Mouse (Mus musculus): ENCODE measurements at regions not wholly inside any gene's neighbourhood (a gene's known extent, or its start where the extent isn't known, plus 50 kb on each side); places are given as distances from the start of the nearest gene placed in this dataset.

DNA sequence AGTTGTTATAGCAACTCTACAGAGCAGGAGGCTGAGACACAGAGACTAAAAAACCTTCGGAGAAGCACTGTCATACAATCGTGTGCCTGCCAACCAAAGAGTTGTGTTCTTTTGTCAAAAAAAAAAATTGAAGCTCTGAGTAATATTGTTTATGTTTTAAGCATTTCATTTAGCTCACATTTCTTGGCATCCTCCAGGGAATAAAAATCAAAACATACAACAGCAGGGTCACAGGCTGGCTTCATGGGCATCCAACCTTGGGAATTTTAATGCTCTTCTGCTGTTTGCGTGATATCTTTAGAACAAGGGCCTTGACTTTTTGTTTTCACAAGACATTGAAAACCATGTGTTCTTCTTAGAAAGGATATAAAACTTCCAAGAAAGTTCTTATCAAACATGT is 152.9 kb upstream of the Cxcl12 start:
- no peaks in the 10 kb centered on the region for H3K4me1 ChIP-seq (replicated peaks; ENCODE audit: control insufficient read depth, insufficient read depth, low read length)
- no peaks in the 10 kb centered on the region for H3K27me3 ChIP-seq (ENCODE audit: control insufficient read depth, insufficient read depth, low read depth, low read length)
- no peaks in the 10 kb centered on the region for H3K36me3 ChIP-seq (ENCODE audit: control insufficient read depth, insufficient read depth, low read length)
- no peak overlapping the region for H3K4me2 ChIP-seq (ENCODE audit: low read depth, low read length)
- no peak overlapping the region for H3K27ac ChIP-seq (ENCODE audit: low read length)
- no peak for ATAC-seq (ENCODE audit: low read depth)
- 67% methylated on average over 3 of the region's 3 CpGs for WGBS
- no peak overlapping the region for H3K9ac ChIP-seq (ENCODE audit: low read length)
- H3K4me3 ChIP-seq (ENCODE audit: low read length) = no peak overlapping the region
- H3K9me3 ChIP-seq (ENCODE audit: control insufficient read depth, low read length) = no peaks in the 10 kb centered on the region

DNA sequence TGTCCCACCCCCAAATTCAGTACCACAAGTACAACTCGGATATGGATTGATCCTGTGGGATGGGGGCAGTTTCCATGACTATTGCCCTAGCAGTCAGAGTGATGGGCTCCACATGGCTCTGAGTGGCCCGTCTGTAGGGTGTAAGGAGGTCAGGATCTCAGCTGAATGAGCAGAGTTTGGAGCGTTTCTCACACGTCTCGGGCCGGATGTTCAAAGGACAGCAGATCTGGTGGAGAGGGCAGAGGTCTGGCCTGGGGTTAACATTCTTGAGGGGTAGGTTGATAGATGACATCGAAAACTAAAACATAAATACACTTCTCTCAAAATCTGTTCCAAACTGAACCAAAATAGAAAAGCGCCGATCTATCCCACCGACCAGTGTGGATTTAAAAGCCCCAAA is 146.5 kb upstream of the Cxcl12 start:
- no peak for ATAC-seq (ENCODE audit: low read depth)
- Histone ChIP-seq H3K36me3 (ENCODE audit: control insufficient read depth, insufficient read depth, low read length) (no peaks in the 10 kb centered on the region), H3K27ac (ENCODE audit: low read length) (no peak overlapping the region), H3K4me2 (ENCODE audit: low read depth, low read length) (no peak overlapping the region), H3K27me3 (ENCODE audit: control insufficient read depth, insufficient read depth, low read depth, low read length) (no peaks in the 10 kb centered on the region), H3K9ac (ENCODE audit: low read length) (no peak overlapping the region), H3K9me3 (ENCODE audit: control insufficient read depth, low read length) (no peaks in the 10 kb centered on the region), H3K4me3 (ENCODE audit: low read length) (no peak overlapping the region), H3K4me1 (replicated peaks; ENCODE audit: control insufficient read depth, insufficient read depth, low read length) (no peaks in the 10 kb centered on the region; the same call in 1 of the 2 replicates)
- 32% methylated on average over 10 of the region's 10 CpGs for WGBS

DNA sequence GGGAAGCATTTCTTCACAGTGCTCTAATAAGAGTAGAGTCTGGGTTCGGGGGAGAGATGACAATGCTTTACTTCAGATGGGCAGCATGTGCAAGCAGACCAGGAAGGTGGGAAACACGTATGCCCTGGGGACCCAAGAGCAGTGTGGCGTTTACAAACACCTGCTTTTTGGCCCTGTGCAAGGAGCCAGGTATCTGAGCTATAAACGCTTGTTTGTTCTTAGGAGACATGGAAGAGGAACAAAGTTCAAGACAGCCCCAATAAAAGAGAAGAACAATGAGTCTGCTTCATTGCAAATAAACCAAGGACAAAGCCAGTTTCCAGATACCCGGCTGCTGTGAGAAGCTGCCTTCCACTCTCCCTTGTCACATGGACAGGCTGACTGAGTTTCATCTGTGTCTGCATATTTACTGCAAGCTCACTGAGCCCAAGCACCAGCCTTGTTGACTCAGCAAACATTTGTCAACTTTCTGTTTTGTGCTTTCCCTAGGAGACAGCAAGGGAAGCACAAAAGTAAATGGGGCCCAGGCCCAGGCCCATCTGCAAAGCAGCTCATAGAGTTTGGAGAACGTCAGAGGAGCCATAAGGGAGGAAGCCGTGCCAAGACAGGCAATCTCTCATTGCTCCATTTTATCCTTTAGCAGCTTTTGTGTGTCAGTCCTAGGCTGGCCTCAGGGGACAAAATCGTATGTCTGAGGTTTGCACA is 136.1 kb upstream of the Cxcl12 start:
- Histone ChIP-seq H3K4me2 (ENCODE audit: low read depth, low read length) (no peak overlapping the region), H3K4me1 (replicated peaks; ENCODE audit: control insufficient read depth, insufficient read depth, low read length) (no peaks in the 10 kb centered on the region), H3K27me3 (ENCODE audit: control insufficient read depth, insufficient read depth, low read depth, low read length) (no peaks in the 10 kb centered on the region), H3K27ac (ENCODE audit: low read length) (no peak overlapping the region), H3K4me3 (ENCODE audit: low read length) (no peak overlapping the region), H3K36me3 (ENCODE audit: control insufficient read depth, insufficient read depth, low read length) (no peaks in the 10 kb centered on the region), H3K9me3 (ENCODE audit: control insufficient read depth, low read length) (no peaks in the 10 kb centered on the region), H3K9ac (ENCODE audit: low read length) (no peak overlapping the region)
- 39% methylated on average over 8 of the region's 8 CpGs for WGBS
- ATAC-seq (ENCODE audit: low read depth) = peak; percentile 36; the same call in 1 of the 2 replicates

DNA sequence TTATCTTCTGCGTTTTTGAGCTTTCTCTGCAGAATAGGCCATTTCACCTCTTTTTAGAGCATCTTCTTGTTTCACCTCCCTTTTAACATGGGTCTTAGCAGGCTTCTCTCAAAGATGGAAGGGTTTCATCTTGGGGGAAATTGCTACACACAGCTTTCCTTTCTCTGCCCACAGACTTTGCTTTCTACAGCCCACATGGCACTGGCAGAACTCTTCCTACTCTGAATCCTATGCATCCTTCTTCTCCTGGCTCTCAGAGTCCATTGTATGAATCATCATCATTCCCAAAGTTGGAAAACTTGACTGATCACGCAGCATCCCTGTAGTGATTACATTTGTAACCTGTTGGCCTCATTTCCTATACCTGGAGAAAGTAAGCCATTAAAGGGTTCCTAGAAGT is 124.6 kb upstream of the Cxcl12 start:
- Histone ChIP-seq H3K4me2 (ENCODE audit: low read depth, low read length) (no peak overlapping the region), H3K4me1 (replicated peaks; ENCODE audit: control insufficient read depth, insufficient read depth, low read length) (no peaks in the 10 kb centered on the region), H3K27me3 (ENCODE audit: control insufficient read depth, insufficient read depth, low read depth, low read length) (no peaks in the 10 kb centered on the region), H3K4me3 (ENCODE audit: low read length) (no peak overlapping the region), H3K36me3 (ENCODE audit: control insufficient read depth, insufficient read depth, low read length) (no peaks in the 10 kb centered on the region), H3K9me3 (ENCODE audit: control insufficient read depth, low read length) (no peaks in the 10 kb centered on the region), H3K27ac (ENCODE audit: low read length) (no peak overlapping the region), H3K9ac (ENCODE audit: low read length) (no peak overlapping the region)
- ATAC-seq (ENCODE audit: low read depth) = no peak
- 64% methylated on average over 2 of the region's 2 CpGs for WGBS

DNA sequence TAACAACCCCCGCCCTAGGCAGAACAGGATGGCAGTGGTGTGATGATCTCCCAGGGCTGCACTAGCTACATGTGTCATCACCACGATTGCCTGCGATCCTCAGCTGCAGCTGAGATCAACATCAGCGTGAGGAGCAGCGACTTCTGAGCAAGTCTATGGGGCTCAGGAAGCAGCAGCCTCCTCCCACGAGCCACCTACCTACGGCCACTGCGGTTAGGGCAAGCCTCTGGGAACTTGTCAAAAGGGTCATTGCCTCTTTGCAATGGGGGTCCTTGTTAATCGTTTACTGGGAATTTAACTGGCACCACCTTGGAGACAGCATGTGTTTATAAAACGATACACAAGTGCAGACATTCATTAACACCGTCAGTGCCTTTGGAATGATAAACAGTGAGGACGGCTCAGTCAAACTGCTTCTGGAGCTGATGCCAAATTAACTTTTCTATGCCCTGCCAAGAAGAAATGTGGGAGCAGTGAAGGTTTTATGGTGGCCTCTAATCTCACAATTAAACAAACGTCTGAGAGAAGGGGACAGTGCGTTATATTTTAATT is 118.8 kb upstream of the Cxcl12 start:
- no peaks in the 10 kb centered on the region for H3K27me3 ChIP-seq (ENCODE audit: control insufficient read depth, insufficient read depth, low read depth, low read length)
- H3K4me3 ChIP-seq (ENCODE audit: low read length) = no peak overlapping the region
- no peaks in the 10 kb centered on the region for H3K4me1 ChIP-seq (replicated peaks; ENCODE audit: control insufficient read depth, insufficient read depth, low read length)
- 28% methylated on average over 14 of the region's 14 CpGs for WGBS
- H3K36me3 ChIP-seq (ENCODE audit: control insufficient read depth, insufficient read depth, low read length) = no peaks in the 10 kb centered on the region
- no peak overlapping the region for H3K9ac ChIP-seq (ENCODE audit: low read length)
- H3K27ac ChIP-seq (ENCODE audit: low read length) = no peak overlapping the region
- ATAC-seq (ENCODE audit: low read depth) = no peak
- no peak overlapping the region for H3K4me2 ChIP-seq (ENCODE audit: low read depth, low read length)
- H3K9me3 ChIP-seq (ENCODE audit: control insufficient read depth, low read length) = no peaks in the 10 kb centered on the region

DNA sequence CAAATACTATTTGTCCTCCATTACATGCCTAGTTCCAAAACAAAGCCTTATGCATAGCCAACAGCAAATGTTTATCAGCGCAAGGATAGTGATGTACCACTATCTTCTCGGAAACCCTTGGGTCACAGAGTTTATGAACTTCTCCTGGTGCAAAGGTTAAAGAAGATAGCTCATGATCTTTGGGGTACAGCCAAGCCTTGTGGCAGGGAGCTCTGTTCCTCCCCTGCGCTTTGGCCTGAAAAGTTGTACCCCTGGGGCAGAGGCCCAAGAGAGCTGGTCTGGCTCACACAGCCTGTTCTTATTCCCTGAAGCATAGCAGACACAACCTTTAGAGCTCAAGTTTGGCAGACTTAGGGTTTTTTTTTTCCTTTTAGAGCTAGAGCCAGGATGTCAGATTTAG is 107.6 kb upstream of the Cxcl12 start:
- H3K27me3 ChIP-seq (ENCODE audit: control insufficient read depth, insufficient read depth, low read depth, low read length) = no peaks in the 10 kb centered on the region
- 76% methylated on average over 3 of the region's 3 CpGs for WGBS
- H3K36me3 ChIP-seq (ENCODE audit: control insufficient read depth, insufficient read depth, low read length) = no peaks in the 10 kb centered on the region
- H3K4me3 ChIP-seq (ENCODE audit: low read length) = no peak overlapping the region
- no peak overlapping the region for H3K27ac ChIP-seq (ENCODE audit: low read length)
- no peak overlapping the region for H3K9ac ChIP-seq (ENCODE audit: low read length)
- H3K4me1 ChIP-seq (replicated peaks; ENCODE audit: control insufficient read depth, insufficient read depth, low read length) = no peaks in the 10 kb centered on the region
- H3K4me2 ChIP-seq (ENCODE audit: low read depth, low read length) = no peak overlapping the region
- no peak for ATAC-seq (ENCODE audit: low read depth)
- no peaks in the 10 kb centered on the region for H3K9me3 ChIP-seq (ENCODE audit: control insufficient read depth, low read length)

DNA sequence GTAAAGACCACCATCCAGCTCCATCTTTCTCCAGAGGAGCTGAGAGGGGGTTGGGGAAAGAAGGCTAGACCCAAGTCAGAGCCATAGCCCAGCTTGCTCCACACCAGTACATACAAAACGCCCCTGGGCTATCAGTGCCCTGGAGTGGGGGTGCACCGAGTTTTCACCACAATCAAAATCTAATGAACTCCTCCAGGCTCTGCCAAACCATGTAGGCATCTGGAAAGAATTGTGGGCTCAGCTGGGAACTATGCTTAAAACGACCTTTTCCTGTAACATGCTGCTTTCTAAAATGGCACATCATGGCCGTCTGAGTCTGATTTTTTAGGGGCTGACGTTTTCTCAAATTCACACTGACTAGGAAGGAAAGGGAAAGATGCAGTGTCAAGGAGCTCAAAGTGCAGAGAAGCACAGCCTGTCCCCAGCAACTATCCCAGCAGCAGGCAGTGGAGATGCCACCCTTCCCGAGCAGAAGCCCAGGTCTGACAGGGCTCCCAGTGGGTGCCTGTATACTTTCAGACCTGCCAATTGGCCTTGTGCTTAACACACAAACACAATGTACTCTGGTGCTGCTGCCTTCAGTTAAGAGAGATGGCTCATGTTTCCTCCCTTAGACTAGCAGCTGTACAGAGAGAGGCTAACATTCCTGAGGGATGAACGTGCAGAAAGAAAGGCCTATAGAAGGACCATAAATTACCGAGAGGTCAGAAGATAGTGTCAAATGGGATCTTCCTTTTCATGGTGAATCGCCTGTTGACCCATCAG is 100.6 kb upstream of the Cxcl12 start:
- WGBS = 62% methylated on average over 9 of the region's 9 CpGs
- no peak overlapping the region for H3K9ac ChIP-seq (ENCODE audit: low read length)
- H3K9me3 ChIP-seq (ENCODE audit: control insufficient read depth, low read length) = no peaks in the 10 kb centered on the region
- H3K27ac ChIP-seq (ENCODE audit: low read length) = no peak overlapping the region
- no peak for ATAC-seq (ENCODE audit: low read depth)
- no peak overlapping the region for H3K4me3 ChIP-seq (ENCODE audit: low read length)
- no peaks in the 10 kb centered on the region for H3K36me3 ChIP-seq (ENCODE audit: control insufficient read depth, insufficient read depth, low read length)
- no peak overlapping the region for H3K4me2 ChIP-seq (ENCODE audit: low read depth, low read length)
- no peaks in the 10 kb centered on the region for H3K4me1 ChIP-seq (replicated peaks; ENCODE audit: control insufficient read depth, insufficient read depth, low read length)
- H3K27me3 ChIP-seq (ENCODE audit: control insufficient read depth, insufficient read depth, low read depth, low read length) = no peaks in the 10 kb centered on the region

DNA sequence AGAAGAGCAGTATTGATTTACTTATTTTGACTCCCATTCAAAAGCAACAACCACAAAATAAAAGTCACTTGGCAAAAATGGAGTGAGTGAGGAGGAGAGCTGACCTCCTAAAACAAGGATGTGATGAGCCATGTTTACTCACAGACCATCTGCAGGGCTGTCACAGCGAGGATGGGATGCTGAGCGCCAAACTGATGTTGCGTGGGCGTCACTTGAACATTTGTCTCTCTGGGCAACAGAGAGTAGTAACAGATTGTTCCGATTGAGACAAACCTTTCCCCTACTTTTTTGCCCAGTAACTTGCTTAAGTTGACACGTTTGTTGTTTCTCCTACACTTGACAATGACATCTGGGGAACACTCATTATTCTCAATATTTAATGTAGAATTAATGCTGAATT is 97.0 kb upstream of the Cxcl12 start:
- Histone ChIP-seq H3K9me3 (ENCODE audit: control insufficient read depth, low read length) (no peaks in the 10 kb centered on the region), H3K4me1 (replicated peaks; ENCODE audit: control insufficient read depth, insufficient read depth, low read length) (no peaks in the 10 kb centered on the region), H3K36me3 (ENCODE audit: control insufficient read depth, insufficient read depth, low read length) (no peaks in the 10 kb centered on the region), H3K4me3 (ENCODE audit: low read length) (no peak overlapping the region), H3K27ac (ENCODE audit: low read length) (no peak overlapping the region), H3K27me3 (ENCODE audit: control insufficient read depth, insufficient read depth, low read depth, low read length) (no peaks in the 10 kb centered on the region), H3K4me2 (ENCODE audit: low read depth, low read length) (no peak overlapping the region), H3K9ac (ENCODE audit: low read length) (no peak overlapping the region)
- no peak for ATAC-seq (ENCODE audit: low read depth)
- WGBS = 57% methylated on average over 6 of the region's 6 CpGs

DNA sequence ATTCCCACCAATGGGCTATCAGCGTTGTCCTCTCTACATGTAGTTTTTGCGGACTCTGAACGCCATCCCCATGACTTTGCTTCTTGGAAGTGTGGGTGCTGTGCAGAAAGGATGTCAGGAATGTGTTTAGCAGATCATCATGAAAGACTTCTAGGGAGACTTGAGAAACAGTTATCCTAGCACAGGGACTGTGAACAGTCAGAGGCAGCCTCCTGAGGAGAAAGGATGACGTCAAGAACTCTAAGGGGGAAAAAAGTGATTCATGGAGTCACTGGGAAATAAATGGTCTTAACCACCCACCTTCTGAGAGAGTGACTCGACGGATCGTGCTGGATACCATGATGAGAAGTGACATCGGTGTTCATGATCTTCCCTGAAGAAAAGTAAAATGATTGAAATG is 96.5 kb upstream of the Cxcl12 start:
- H3K9ac ChIP-seq (ENCODE audit: low read length) = no peak overlapping the region
- no peak overlapping the region for H3K4me3 ChIP-seq (ENCODE audit: low read length)
- H3K9me3 ChIP-seq (ENCODE audit: control insufficient read depth, low read length) = no peaks in the 10 kb centered on the region
- no peak for ATAC-seq (ENCODE audit: low read depth)
- H3K36me3 ChIP-seq (ENCODE audit: control insufficient read depth, insufficient read depth, low read length) = no peaks in the 10 kb centered on the region
- no peaks in the 10 kb centered on the region for H3K4me1 ChIP-seq (replicated peaks; ENCODE audit: control insufficient read depth, insufficient read depth, low read length)
- no peaks in the 10 kb centered on the region for H3K27me3 ChIP-seq (ENCODE audit: control insufficient read depth, insufficient read depth, low read depth, low read length)
- no peak overlapping the region for H3K27ac ChIP-seq (ENCODE audit: low read length)
- no peak overlapping the region for H3K4me2 ChIP-seq (ENCODE audit: low read depth, low read length)
- 69% methylated on average over 8 of the region's 8 CpGs for WGBS
